Mouse (Mus musculus) gastrocnemius, postnatal 10 days (tissue): ENCODE data around the gene Cfh. TPM values are rescaled to one million over a fixed set of nuclear protein-coding genes. Genes with fewer than 3 reads are reported as not detected.
"Not testable (repeated sequence)": the region's sequence is repeated elsewhere in the genome, so short reads cannot be mapped to it uniquely, and the experiment has no call there.

Source experiments
- DNase-seq: peaks from one replicate; pipeline ENCODE4 v3.0.0; 2021; ENCODE audit warnings: mixed read lengths
- long read RNA-seq, 2 experiments: library from polyadenylated mRNA; stranded (forward); transcript quantifications; one replicate each; pipeline ENCODE4 v2.0.0; 2021
- total RNA-seq, 2 experiments: library from RNA; stranded (reverse); gene quantifications; 2 replicates each; pipeline ENCODE4 v1.2.3; 2021

Cfh gene
- total RNA-seq: 10 to 100 TPM in 1 of 2 experiments, 1 to 10 TPM in 1; 6.5 to 25.7 TPM
- long read RNA-seq, experiment 1, full-length matches to known transcripts: 5 of 10 reads
- long read RNA-seq, experiment 1, partial matches to known transcripts: 2 of 10 reads
- long read RNA-seq, experiment 1, other reads (novel, unspliced or antisense): 3 of 10 reads
- long read RNA-seq, experiment 2, full-length matches to known transcripts: 2 of 6 reads
- long read RNA-seq, experiment 2, partial matches to known transcripts: 2 of 6 reads
- long read RNA-seq, experiment 2, other reads (novel, unspliced or antisense): 2 of 6 reads

DNA sequence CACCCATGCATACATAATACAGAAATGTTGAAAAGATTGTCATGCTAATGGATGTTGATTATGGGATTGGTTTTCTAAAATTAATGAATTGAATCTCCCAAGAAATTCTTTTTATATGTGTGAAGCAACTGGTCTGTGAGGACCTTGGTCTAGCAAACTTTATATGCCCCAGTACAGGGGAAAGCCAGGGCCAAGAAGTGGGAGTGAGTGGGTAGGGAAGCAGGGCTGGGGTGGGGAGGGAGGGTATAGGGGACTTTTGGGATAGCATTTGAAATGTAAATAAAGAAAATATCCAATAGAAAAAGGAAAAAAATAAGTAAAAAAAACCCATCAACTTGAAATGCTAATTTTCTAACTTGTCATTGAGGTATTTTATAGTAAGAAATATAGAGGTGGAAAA, at the start of gene Cfh:
Gene Cfh (minus strand): TSS at position 101 of the 400 bp plus-strand sequence.
- not testable (repeated sequence) for DNase-seq

DNA sequence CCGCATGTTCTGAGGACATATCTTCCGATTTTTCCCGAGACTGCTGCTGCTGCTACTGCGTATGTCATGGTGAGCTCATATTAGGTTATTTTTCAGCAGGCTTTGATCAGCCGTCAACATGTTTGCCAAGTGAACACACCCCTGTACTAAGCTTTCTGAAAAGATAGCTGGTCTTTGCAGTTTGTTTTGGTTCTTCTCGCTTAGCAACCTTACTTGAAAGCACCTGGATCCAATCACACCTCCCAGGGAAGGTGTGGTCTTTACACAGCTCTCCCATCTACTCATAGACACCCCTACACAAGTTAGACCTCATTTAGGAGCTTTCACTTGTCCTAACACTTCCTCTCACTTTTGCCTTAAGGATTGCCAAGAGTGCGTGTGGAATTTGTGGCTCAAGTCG, 43.1 kb upstream of the Cfh start:
- no peak for DNase-seq

DNA sequence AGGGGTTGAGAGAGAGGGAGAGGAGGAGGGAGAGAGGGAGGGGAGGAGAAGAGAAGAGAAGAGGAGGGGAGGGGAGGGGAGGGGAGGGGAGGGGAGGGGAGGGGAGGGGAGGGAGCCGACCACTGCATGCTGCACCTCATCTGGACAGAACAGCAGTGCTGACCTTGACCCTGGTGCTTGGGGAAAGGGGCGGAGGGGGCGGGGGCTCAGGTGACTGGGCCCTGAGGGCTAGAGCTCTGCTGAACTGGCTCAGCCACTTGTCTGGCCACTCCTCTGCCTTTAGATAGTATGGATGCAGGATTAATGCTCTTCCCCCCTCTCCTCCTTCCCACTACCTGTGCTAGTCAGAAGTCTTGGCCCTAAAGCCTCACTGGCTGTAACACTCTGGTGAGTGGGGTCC, 41.7 kb upstream of the Cfh start:
- no peak for DNase-seq

DNA sequence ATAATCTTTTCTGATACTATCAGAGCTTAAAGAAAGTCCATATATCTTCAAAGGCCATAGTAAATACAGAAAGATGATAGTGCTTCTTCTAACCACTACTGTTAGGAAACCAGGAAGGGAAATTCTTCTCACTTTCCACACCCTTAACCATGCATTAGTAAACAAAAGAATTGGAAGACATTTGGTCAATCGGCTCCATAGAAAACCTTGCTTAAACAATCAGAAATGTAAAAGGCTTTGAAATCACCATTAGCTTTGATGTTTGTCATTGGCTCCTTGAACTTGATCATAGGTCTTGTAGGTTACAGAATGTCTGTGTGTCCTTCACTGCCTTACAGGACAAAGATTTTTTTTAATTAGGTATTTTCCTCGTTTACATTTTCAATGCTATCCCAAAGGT, 21.8 kb upstream of the Cfh start:
- DNase-seq: no peak

DNA sequence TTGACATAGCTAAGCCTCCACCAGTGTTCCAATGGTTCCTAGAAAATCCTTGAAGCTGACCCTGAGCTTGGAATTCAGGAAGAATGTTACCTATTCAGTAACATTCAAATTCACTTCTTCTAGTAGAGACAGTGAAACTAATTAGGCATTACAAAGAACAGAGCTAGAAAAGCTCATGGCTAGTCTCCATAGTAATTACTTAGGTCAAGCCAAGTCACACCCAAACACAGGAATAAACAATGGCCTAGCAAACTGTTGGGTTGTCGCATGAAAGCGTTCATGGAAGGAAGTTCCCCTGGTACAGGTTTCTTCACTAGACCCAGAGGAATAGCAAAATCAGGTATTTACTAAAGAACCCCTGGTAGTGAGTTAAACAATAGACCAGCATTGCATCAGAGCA, 4.9 kb upstream of the Cfh start:
- not testable (repeated sequence) for DNase-seq

DNA sequence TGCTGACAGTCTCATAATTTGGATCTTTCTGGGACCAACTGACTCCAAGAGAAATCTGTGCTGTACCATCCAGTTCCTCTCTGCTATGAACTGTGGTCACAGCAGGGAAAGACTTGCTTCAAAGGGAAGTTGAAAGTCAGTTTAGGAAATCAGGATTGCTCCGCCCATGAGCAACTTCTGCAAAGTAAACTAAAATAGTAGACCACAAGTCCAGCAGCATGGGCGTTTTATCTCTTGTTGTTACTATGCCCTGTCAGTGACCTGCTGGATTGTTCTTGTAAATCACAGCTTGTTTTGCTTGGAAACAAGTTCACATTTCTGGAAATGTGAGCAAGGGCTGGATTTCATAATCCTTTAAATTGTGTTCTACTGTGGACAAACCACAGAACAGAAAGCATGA, 356 bp downstream of the Cfh start:
- DNase-seq: no peak

DNA sequence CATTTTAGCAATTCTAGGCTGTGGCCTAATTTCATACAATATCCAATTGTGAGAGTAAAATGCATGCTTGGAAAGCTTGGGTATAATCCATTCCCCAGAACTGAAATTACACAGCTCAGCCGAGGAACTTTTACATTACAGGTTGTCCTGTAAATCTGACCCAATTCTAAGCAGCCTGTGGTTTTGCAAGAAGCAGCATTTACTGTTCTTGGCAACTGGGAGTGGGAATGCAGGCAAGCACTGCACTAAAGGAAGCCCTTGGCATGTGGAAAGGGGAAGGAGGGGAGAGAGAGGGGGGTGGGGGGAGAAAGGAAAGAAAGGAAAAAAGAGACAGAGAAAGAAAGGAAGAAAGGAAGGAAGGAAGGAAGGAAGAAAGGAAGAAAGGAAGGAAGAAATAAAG, 3.4 kb downstream of the Cfh start:
- no peak for DNase-seq

DNA sequence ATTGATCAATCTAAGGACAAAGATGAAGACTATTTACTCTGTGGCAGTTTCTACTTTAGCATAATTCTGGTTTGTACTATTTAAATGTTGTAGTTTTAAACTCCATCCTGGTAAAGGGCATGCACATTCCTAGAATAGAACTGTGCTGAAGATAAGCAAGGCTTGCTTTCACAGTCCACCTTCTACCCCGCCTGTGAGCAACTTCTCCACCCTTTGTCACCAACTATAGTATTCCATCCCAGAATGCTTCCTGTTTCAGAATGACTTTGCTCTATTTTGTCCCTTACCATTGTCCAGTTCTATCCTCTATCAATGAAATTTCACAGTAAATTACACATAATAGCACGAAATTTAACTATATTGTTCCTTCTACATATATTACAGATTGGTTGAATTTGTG, 8.1 kb downstream of the Cfh start:
- no peak for DNase-seq

DNA sequence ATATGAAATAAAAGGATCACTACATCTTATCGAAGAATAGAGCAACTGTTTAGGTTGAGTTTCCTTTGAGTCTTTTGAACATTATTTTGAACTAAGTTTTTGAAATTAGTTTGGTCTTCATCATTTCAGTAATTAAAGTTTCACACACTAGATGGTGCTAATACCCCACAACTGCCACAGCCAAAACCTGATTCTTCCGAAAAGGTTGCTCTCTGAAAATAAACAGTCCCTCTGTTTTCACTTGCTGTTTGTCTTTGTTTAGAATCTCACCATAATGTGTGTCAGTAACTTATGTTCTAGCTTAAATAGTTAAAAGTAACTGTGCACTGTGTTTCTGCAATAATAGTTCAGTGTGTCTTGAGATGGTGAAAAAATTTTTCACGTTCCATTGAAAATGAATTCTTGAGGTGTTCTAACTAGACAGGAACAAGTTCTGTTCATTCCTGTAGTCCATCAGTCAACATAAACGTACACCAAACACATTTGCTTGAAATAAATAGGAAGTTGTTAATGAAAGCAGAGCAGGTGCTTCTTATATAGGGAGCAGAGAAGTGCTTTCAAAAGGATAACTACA, 11.9 kb downstream of the Cfh start:
- DNase-seq: no peak

DNA sequence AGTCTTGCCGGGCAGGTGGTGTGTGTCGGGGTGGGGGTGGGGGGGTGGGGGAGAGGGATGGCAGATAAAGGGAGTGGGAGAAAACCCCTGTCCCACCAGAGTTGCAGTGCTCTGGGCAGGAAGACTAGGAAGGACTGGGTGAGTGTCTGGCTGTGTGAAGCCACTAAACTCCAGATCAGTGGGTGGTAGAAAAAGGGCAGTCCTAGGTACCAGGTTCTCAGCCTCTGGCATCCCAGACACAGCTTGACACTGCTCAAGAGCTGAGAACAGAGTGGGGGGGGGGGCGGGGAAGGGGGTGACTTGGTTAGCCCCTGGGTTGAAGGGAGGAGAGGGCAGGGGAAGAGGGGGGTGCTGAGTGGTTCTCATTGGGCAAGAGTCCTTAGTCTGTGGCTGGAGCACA, 24.6 kb downstream of the Cfh start:
- DNase-seq: no peak

DNA sequence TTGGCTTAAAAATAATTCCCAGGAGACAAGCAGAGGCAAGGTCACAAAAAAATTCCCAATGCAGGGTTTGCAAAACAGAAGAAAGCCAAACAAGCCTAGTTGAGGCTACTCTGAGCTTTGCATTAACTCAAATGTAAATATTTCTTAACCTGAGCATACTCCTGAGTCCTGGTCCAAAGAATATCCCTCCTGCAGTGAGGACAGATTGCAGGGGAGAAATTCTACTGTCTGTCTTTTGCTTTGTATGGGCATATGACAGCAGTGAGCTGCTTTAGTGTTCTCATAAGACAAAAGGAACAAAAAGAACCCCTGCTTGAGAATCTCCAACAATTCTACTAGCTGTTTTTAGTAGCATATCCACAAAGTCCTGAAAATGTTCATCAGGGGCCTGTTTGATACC, 114.1 kb downstream of the Cfh start:
- no peak for DNase-seq

Other genes with a start within 250 kb of the Cfh start
- 1 to 10 TPM in 1 of 2 experiments, under 1 TPM in 1; 0.75 to 1.2 TPM for gene Kcnt2, start 62.4 kb upstream of the Cfh start, total RNA-seq